Mouse (Mus musculus): ENCODE measurements around the gene Olfr851.

Olfr851 gene

GRCm38 (mm10) chr9:19492995-19493394, at the start of gene Olfr851:
Olfr851 (plus strand) TSS chr9:19493295.
- no peak for DNase-seq (ENCODE audit: low read depth)

- DNase-seq (ENCODE audit: low read depth), result no peak
Measured at GRCm38 (mm10) chr9:19478148-19478547, 14.9 kb upstream of the Olfr851 start, which contains the start of gene Olfr850. Olfr850 (minus strand) TSS chr9:19478248.

- DNase-seq (ENCODE audit: low read depth), result no peak
Measured at GRCm38 (mm10) chr9:19540976-19541375, 47.9 kb downstream of the Olfr851 start, which contains the start of gene Olfr853. Olfr853 (minus strand) TSS chr9:19541076.

All from 416B (cell line).